Mouse (Mus musculus) left cerebral cortex, adult 2 months (tissue): ENCODE measurements around the gene Vinac1. TPM values are rescaled to one million over a fixed set of nuclear protein-coding genes. Genes with fewer than 3 reads are reported as not detected.

Source experiments
- DNase-seq, 2 experiments: peaks; one replicate each; pipeline ENCODE4 v3.0.0; 2021 to 2022; ENCODE audit warnings: low spot score in 2 of 2, mixed read lengths in 1 of 2; ENCODE audit errors: extremely low spot score in 1 of 2
- H3K27ac ChIP-seq: fragments of 200-600 bp; 2 replicates; pipeline ENCODE4 v1.8.1; 2022
- H3K4me3 ChIP-seq: fragments of 200-600 bp; 2 replicates; pipeline ENCODE4 v1.8.1; 2022
- CTCF ChIP-seq: fragments of 200-600 bp; IDR thresholded peaks from 2 replicates; pipeline ENCODE4 v1.8.1; 2022; ENCODE audit warnings: antibody characterized with exemption, mild to moderate bottlenecking, moderate library complexity
- intact Hi-C: fragments of 180-260 bp; cut with DNase I; formaldehyde crosslinking; loops from one replicate; pipeline ENCODE4 v1.15.1; 2025
- total RNA-seq, 2 experiments: library from RNA; stranded (reverse); gene quantifications; 2 replicates each; pipeline ENCODE4 v1.2.3; 2021

Gene Vinac1
- total RNA-seq, 2 experiments from 2014 or later: 0.25 TPM; not detected in 1

- TF ChIP-seq CTCF: no peak; the same call in 1 of the 2 replicates
- H3K27ac ChIP-seq: peak within 1 kb of the TSS; percentile 91
- DNase-seq: peak; percentile 76 to 82
- intact Hi-C loops: loop anchor here (2.0 to 5.0 kb wide), 3 partner anchors 19 to 118 kb away; partner anchors contain the start of genes Gm10762 and Zc3h6
- peak within 1 kb of the TSS; percentile 93 for H3K4me3 ChIP-seq
Measured at GRCm38 (mm10) chr2:129065437-129066282, 17.7 kb upstream of the Vinac1 start, which contains the start of gene Ttl. Gene Ttl (plus strand): TSS chr2:129065942.

GRCm38 (mm10) chr2:129061456-129062059 lies 13.6 kb upstream of the Vinac1 start:
- Histone ChIP-seq H3K27ac (no peak overlapping the region), H3K4me3 (no peak overlapping the region)
- DNase-seq: no peak
- intact Hi-C loops: no loop called here
- no peak for TF ChIP-seq CTCF

DNA sequence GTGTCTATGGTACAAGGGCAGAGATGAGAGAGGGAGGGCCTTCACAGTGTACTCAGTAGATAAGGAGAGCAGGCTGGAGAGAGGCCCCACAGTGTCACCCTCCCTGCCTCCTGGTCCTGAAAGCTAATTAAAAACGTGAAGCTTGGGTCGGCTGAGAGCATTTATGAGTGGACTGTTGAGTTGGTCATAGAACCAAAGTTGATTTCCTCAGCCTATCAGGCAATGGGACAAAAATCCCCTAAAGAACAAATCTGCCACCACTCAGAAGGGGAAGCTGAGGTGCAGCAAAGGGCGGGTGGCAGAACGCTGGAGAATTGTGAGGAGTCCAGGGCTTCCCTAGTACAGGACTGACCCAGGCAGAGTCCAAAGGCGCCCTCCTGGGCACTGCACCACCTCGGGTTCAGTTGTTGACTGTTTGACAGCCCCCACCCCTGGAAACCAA lies 10.0 kb upstream of the Vinac1 start:
- intact Hi-C loops: no loop called here

GRCm38 (mm10) chr2:129057256-129057655 lies 9.3 kb upstream of the Vinac1 start:
- intact Hi-C loops: no loop called here
- Histone ChIP-seq H3K4me3 (no peak overlapping the region), H3K27ac (no peak overlapping the region)
- no peak for TF ChIP-seq CTCF
- no peak for DNase-seq

More for the DNA sequence above, 10.0 kb upstream of the Vinac1 start:
- no peak for DNase-seq
- Histone ChIP-seq H3K27ac (no peak overlapping the region), H3K4me3 (no peak overlapping the region)
- TF ChIP-seq CTCF: no peak

- intact Hi-C loops: no loop called here
- Histone ChIP-seq H3K27ac (no peak overlapping the region), H3K4me3 (no peak overlapping the region)
- peak; percentile 56 for TF ChIP-seq CTCF
- no peak for DNase-seq
Measured at GRCm38 (mm10) chr2:129056597-129056996, 8.6 kb upstream of the Vinac1 start.

DNA sequence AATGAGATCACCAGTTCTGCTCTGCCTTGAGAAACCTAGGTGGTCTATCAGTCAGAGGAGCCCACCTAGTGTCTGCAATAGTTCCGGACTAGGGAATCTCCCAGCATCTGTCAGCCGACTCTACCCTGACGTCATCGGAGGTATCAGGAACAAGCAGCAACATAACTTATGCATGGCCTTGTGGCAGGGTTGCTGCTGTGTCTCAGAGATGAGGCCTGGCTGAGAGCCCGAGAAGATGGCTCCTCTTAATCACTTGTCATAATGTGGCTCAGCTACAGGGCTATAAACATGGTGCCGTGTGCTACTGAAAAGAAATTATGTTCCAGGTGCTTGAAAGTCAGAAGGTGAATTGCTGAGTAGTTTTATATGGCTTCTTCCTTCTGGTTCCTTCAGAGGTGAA lies 7.8 kb upstream of the Vinac1 start:
- no peak overlapping the region for H3K4me3 ChIP-seq
- DNase-seq: no peak
- intact Hi-C loops: no loop called here
- H3K27ac ChIP-seq: no peak overlapping the region
- no peak for TF ChIP-seq CTCF

- Histone ChIP-seq H3K27ac (no peak overlapping the region), H3K4me3 (no peak overlapping the region)
- no peak for DNase-seq
- TF ChIP-seq CTCF: no peak
- intact Hi-C loops: no loop called here
Measured at GRCm38 (mm10) chr2:129052451-129052983, 4.5 kb upstream of the Vinac1 start.

- intact Hi-C loops: no loop called here
- no peak for TF ChIP-seq CTCF
- DNase-seq: no peak
- Histone ChIP-seq H3K27ac (no peak overlapping the region), H3K4me3 (no peak overlapping the region)
Measured at GRCm38 (mm10) chr2:129046846-129047196, 1.2 kb downstream of the Vinac1 start.

GRCm38 (mm10) chr2:129046172-129046845 lies 1.7 kb downstream of the Vinac1 start:
- intact Hi-C loops: no loop called here
- no peak overlapping the region for H3K4me3 ChIP-seq
- no peak for TF ChIP-seq CTCF
- no peak overlapping the region for H3K27ac ChIP-seq
- no peak for DNase-seq

- intact Hi-C loops: no loop called here
- H3K4me3 ChIP-seq: no peak overlapping the region
- TF ChIP-seq CTCF: no peak
- DNase-seq: no peak
- H3K27ac ChIP-seq: no peak overlapping the region
Measured at GRCm38 (mm10) chr2:129040567-129040966, 7.4 kb downstream of the Vinac1 start.

DNA sequence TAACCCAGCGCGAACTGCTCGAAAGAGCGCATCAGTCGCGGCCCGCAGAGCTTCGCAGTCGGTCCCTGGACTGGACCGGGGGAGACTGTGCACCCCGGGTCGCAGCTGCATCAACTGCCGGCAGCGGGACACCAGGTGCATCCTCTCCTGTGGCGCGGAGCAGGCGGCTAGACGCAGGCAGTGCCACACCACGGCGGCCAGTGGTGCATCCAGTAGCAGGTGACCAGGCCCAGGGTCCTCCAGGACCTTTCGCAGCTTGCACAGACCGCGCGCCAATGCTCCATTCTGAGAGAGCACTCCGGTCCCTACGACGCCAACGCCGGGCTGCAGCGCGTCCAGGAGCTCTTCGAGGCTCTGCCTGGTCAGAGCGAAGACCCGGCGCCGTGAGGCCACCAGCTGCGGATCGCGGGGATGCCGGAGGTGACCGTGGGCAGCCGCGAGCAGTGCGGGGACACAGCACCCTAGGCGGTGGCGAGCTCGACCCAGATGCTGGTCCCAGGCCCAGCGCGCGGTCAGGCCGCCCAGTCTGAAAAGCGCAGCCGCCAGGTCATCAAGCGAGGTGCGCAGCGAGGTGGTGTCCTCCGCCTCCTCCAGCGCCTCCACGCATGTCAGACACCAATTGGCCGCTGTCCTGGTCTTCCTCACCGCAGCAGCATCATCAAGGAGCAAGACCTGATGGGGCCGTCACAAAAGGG lies 8.9 kb downstream of the Vinac1 start:
- TF ChIP-seq CTCF: no peak
- DNase-seq: peak in 1 of 2 experiments; percentile 20
- Histone ChIP-seq H3K4me3 (peak overlapping the region; percentile 39), H3K27ac (no peak overlapping the region)
- intact Hi-C loops: no loop called here
